Mouse (Mus musculus): ENCODE measurements around the gene Snx30. TPM values are rescaled to one million over a fixed set of nuclear protein-coding genes. Genes with fewer than 3 reads are reported as not detected.

Gene Snx30
- total and polyA plus RNA-seq, 3 experiments, result 1.9 to 5.5 (median 4.7) TPM

DNA sequence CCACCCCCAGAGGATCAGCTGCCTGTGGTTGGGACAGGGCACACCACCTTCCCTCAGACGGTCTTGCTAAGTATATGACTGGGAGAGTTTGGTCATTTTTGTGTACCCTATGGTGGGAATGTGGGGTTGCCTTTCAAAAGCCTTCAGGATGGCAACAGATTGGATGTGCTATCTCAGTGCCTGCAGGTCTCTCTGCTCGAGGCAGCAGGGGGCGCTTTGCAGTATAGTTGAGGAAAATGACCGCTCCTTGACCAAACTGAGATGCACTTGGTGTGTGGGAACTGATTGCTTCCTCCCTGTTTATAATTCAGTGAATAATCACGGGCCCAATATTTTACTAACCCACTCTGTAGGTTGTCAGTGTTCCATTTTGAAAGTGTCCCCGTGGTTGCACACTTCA is 96.9 kb downstream of the Snx30 start:
- WGBS, result 79% methylated on average over 6 of the region's 6 CpGs
- DNase-seq, result no peak
- Histone ChIP-seq H3K4me3 (no peak overlapping the region), H3K79me2 (replicated peaks; ENCODE audit: control insufficient read depth, insufficient read depth, low read length) (no peaks in the 10 kb centered on the region), H3K9ac (ENCODE audit: low read depth, low read length) (no peak overlapping the region), H3K27me3 (ENCODE audit: control insufficient read depth, insufficient read depth, low read length) (no peaks in the 10 kb centered on the region), H3K4me1 (ENCODE audit: control insufficient read depth, insufficient read depth, low read length) (peaks cover 6% of the 10 kb centered on the region; the same call in 1 of the 2 replicates), H3K36me3 (ENCODE audit: control insufficient read depth, insufficient read depth, low read length) (no peaks in the 10 kb centered on the region), H3K27ac (no peak overlapping the region)
- intact Hi-C loops (cut with DNase I), result no loop called here
- TF ChIP-seq CTCF (IDR thresholded peaks at IDR 0.05), result peak; percentile 23; the same call in 1 of the 2 replicates
- TF ChIP-seq EP300 (IDR thresholded peaks at IDR 0.05; ENCODE audit: insufficient read depth, low read depth, low read length), result no peak

DNA sequence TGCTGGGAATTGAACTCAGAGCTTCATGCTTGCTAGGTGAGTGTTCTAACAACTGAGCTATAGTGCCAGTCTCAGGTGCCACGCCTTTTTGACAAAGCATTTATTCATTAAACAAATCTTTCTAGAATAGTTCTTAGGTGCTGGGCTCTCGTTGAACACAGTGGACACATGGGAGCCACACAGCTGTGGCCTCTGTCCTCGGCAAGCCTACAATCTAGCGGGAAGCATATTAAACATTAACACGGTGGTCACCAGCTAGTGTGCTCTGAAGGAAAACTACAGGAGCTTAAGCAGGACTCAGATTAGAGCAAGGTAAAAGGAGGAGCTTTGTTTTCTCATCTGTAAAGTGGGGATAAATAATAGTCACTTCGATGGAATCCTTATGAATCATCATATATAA is 101.5 kb downstream of the Snx30 start:
- intact Hi-C loops (cut with DNase I), result no loop called here
- 89% methylated on average over 6 of the region's 6 CpGs for WGBS
- H3K9ac ChIP-seq (ENCODE audit: low read depth, low read length), result no peak overlapping the region
- H3K4me1 ChIP-seq (ENCODE audit: control insufficient read depth, insufficient read depth, low read length), result no peaks in the 10 kb centered on the region
- no peaks in the 10 kb centered on the region for H3K36me3 ChIP-seq (ENCODE audit: control insufficient read depth, insufficient read depth, low read length)
- no peak for DNase-seq
- TF ChIP-seq CTCF (IDR thresholded peaks at IDR 0.05), result no peak
- TF ChIP-seq POLR2A (IDR thresholded peaks at IDR 0.05; ENCODE audit: insufficient read depth, low read depth, low read length), result no peak
- TF ChIP-seq EP300 (IDR thresholded peaks at IDR 0.05; ENCODE audit: insufficient read depth, low read depth, low read length), result no peak
- no peaks in the 10 kb centered on the region for H3K79me2 ChIP-seq (replicated peaks; ENCODE audit: control insufficient read depth, insufficient read depth, low read length)
- H3K27me3 ChIP-seq (ENCODE audit: control insufficient read depth, insufficient read depth, low read length), result no peaks in the 10 kb centered on the region
- H3K27ac ChIP-seq, result no peak overlapping the region
- no peak overlapping the region for H3K4me3 ChIP-seq

DNA sequence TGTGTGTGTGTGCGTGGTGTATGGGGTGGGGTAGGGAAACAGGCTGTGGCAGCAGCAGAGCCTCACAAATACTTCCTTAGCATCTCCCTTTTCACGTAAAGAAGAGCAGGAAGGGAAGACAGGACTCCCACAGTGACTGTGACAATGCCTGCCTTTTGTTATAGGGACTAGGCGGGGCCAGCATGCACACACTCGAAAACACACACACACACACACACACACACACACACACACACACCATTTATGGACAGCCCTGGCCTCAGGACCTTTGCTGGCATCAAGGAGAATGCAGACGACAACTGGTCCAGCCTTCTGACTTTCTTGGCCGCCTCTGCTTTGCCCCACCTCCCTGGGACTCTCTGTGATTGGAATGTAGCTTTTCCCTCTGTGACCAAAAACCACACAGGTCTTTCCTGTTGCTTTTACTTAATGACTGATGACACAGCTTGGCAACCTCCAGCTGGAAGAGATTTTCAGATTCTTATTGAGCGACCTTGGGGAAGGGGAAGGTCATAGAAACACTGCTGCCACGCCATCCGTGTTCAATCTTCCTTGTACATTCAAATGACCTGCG is 102.1 kb downstream of the Snx30 start:
- intact Hi-C loops (cut with DNase I), result no loop called here

DNA sequence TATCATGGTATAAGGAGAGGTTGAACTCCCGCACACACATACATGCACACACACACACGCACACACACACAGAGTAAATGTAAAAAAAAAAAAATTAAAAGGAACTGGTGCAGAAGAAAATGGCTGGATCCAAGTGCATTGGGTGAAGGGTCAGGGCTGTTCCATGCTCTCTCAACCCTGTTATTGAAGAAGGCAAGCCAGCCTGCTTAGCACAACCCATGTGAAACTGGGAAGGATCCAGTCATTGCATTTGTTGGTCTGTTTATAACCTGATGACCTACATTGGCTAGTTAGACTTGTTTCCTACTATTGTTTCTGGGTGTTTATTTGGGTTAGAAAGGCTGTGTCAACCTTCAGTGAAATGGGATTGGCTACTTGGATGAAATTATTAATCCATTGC is 103.1 kb downstream of the Snx30 start:
- intact Hi-C loops (cut with DNase I), result no loop called here
- Histone ChIP-seq H3K36me3 (ENCODE audit: control insufficient read depth, insufficient read depth, low read length) (no peaks in the 10 kb centered on the region), H3K27ac (no peak overlapping the region), H3K4me1 (ENCODE audit: control insufficient read depth, insufficient read depth, low read length) (no peaks in the 10 kb centered on the region), H3K9ac (ENCODE audit: low read depth, low read length) (no peak overlapping the region), H3K27me3 (ENCODE audit: control insufficient read depth, insufficient read depth, low read length) (no peaks in the 10 kb centered on the region), H3K79me2 (replicated peaks; ENCODE audit: control insufficient read depth, insufficient read depth, low read length) (no peaks in the 10 kb centered on the region), H3K4me3 (no peak overlapping the region)
- DNase-seq, result no peak
- no peak for TF ChIP-seq CTCF (IDR thresholded peaks at IDR 0.05)
- TF ChIP-seq POLR2A (IDR thresholded peaks at IDR 0.05; ENCODE audit: insufficient read depth, low read depth, low read length), result no peak
- TF ChIP-seq EP300 (IDR thresholded peaks at IDR 0.05; ENCODE audit: insufficient read depth, low read depth, low read length), result no peak
- 96% methylated on average over 2 of the region's 2 CpGs for WGBS

More for the DNA sequence above, 102.1 kb downstream of the Snx30 start:
- no peak for TF ChIP-seq EP300 (IDR thresholded peaks at IDR 0.05; ENCODE audit: insufficient read depth, low read depth, low read length)
- no peak for TF ChIP-seq CTCF (IDR thresholded peaks at IDR 0.05)
- no peak for TF ChIP-seq POLR2A (IDR thresholded peaks at IDR 0.05; ENCODE audit: insufficient read depth, low read depth, low read length)
- no peak overlapping the region for H3K9ac ChIP-seq (ENCODE audit: low read depth, low read length)
- DNase-seq, result no peak
- no peaks in the 10 kb centered on the region for H3K79me2 ChIP-seq (replicated peaks; ENCODE audit: control insufficient read depth, insufficient read depth, low read length)
- no peak overlapping the region for H3K4me3 ChIP-seq
- no peaks in the 10 kb centered on the region for H3K27me3 ChIP-seq (ENCODE audit: control insufficient read depth, insufficient read depth, low read length)
- 54% methylated on average over 10 of the region's 10 CpGs for WGBS
- no peaks in the 10 kb centered on the region for H3K4me1 ChIP-seq (ENCODE audit: control insufficient read depth, insufficient read depth, low read length)
- no peaks in the 10 kb centered on the region for H3K36me3 ChIP-seq (ENCODE audit: control insufficient read depth, insufficient read depth, low read length)
- no peak overlapping the region for H3K27ac ChIP-seq

DNA sequence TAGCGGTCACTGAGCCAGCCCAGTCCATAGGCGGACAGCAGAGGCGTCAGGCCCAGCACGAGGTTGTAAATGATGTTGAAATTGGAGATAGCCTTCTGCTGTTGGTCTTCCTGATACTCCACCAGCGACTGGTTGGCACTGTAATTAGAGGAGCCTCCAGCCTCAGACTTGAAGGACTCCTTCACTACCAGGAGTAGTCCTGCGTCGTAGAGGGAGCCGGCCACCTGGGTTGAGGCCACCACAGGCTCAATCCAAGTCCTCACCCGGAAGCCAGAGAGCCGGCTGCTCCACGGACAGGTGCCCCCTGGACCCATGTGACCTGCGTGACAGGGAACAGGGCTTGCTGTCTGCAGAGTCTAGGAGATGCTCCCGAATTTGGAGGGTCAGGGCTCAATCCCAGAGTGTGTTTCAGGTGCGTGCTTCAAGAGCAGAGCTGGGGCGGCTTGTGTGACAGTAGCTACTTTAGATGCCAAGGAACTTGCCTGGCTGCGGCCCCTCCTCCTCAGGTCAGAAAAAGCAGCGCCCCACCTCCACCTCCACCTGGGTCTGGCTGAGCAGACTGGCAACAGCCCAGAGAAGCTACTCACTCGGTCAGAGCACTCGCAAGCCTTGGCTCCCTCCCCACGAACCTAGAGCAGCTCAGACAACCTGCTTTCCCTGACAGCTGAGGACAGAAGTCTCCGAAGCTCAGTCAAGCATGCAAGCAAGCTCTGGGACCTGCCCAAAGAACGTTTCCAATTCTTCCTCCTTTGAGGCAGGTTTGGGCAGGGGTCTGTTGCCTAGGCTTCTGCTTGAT is 109.2 kb downstream of the Snx30 start, which contains the start of gene Slc46a2:
TSS of gene Slc46a2 (minus strand) at position 449 of the 796 bp plus-strand sequence.
- Histone ChIP-seq H3K4me1 (ENCODE audit: control insufficient read depth, insufficient read depth, low read length) (no peaks in the 10 kb centered on the region), H3K79me2 (replicated peaks; ENCODE audit: control insufficient read depth, insufficient read depth, low read length) (no peaks in the 10 kb centered on the region), H3K36me3 (ENCODE audit: control insufficient read depth, insufficient read depth, low read length) (no peaks in the 10 kb centered on the region), H3K27ac (no peak within 1 kb of the TSS), H3K27me3 (ENCODE audit: control insufficient read depth, insufficient read depth, low read length) (no peaks in the 10 kb centered on the region), H3K4me3 (no peak within 1 kb of the TSS), H3K9ac (ENCODE audit: low read depth, low read length) (no peak within 1 kb of the TSS)
- no peak for DNase-seq
- intact Hi-C loops (cut with DNase I), result no loop called here
- WGBS, result 25% methylated on average over 22 of the region's 22 CpGs
- no peak for TF ChIP-seq EP300 (IDR thresholded peaks at IDR 0.05; ENCODE audit: insufficient read depth, low read depth, low read length)
- no peak for TF ChIP-seq CTCF (IDR thresholded peaks at IDR 0.05)
- TF ChIP-seq POLR2A (IDR thresholded peaks at IDR 0.05; ENCODE audit: insufficient read depth, low read depth, low read length), result no peak

GRCm38 (mm10) chr4:59917966-59918365 is 112.3 kb downstream of the Snx30 start:
- Histone ChIP-seq H3K36me3 (ENCODE audit: control insufficient read depth, insufficient read depth, low read length) (no peaks in the 10 kb centered on the region), H3K4me3 (no peak overlapping the region), H3K27ac (no peak overlapping the region), H3K9ac (ENCODE audit: low read depth, low read length) (no peak overlapping the region), H3K4me1 (ENCODE audit: control insufficient read depth, insufficient read depth, low read length) (no peaks in the 10 kb centered on the region; the same call in 1 of the 2 replicates), H3K27me3 (ENCODE audit: control insufficient read depth, insufficient read depth, low read length) (no peaks in the 10 kb centered on the region), H3K79me2 (replicated peaks; ENCODE audit: control insufficient read depth, insufficient read depth, low read length) (no peaks in the 10 kb centered on the region)
- intact Hi-C loops (cut with DNase I), result no loop called here
- DNase-seq, result no peak
- TF ChIP-seq CTCF (IDR thresholded peaks at IDR 0.05), result no peak
- TF ChIP-seq EP300 (IDR thresholded peaks at IDR 0.05; ENCODE audit: insufficient read depth, low read depth, low read length), result no peak
- no peak for TF ChIP-seq POLR2A (IDR thresholded peaks at IDR 0.05; ENCODE audit: insufficient read depth, low read depth, low read length)
- 92% methylated on average over 3 of the region's 3 CpGs for WGBS
